Mouse (Mus musculus) brain, embryonic 14.5 days (tissue): ENCODE data around the gene Bcl2l2.

Experiments used
- CTCF ChIP-seq: fragments of 200-500 bp; IDR thresholded peaks from 2 replicates; pipeline ENCODE4 v1.5.1; 2012; ENCODE audit warnings: inconsistent platforms, mild to moderate bottlenecking, moderate library complexity, borderline replicate concordance; ENCODE audit not compliant: insufficient read depth, insufficient read length; ENCODE audit errors: extremely low read depth
- POLR2A ChIP-seq: fragments of 200-500 bp; IDR thresholded peaks from 2 replicates; pipeline ENCODE4 v1.6.1; 2012; ENCODE audit warnings: mild to moderate bottlenecking, inconsistent platforms, borderline replicate concordance; ENCODE audit not compliant: poor library complexity, insufficient read depth, insufficient read length, severe bottlenecking; ENCODE audit errors: extremely low read depth

GRCm38 (mm10) chr14:54860511-54860910 is 22.7 kb upstream of the Bcl2l2 start:
- TF ChIP-seq POLR2A (no peak), CTCF (peak; percentile 72; the same call in 1 of the 2 replicates)
